Mouse (Mus musculus) skeletal muscle tissue, adult 2 months (tissue): ENCODE results near the gene Wsb2.
A peak's percentile ranks its signal among the peaks of the same experiment; 100 is the strongest.
"Not testable (repeated sequence)": the region's sequence is repeated elsewhere in the genome, so short reads cannot be mapped to it uniquely, and the experiment has no call there.

Source experiments
- DNase-seq: peaks from one replicate; pipeline ENCODE4 v3.0.0-alpha.2; 2012; ENCODE audit warnings: low read depth, low spot score

Gene Wsb2

DNA sequence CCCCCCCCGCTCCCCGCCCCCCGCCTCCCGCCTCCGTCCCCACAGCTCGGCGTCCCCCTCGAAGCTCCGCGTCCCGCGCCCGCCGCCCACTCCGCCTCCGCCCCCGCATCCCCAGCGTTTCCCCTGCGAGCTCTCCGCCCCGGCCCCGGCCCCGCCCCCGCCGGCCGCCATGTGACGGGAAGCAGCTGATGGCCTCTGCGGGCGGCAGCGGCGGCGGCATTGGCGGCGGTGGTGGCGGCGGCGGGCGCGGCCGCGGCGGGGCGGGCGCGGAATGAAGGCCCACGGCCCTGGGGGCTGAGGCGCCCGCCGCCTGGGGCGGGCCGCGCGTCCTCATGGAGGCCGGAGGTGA lies at the start of gene Wsb2:
TSS of gene Wsb2 (plus strand) at position 176 of the 349 bp plus-strand sequence.
- no peak for DNase-seq

DNA sequence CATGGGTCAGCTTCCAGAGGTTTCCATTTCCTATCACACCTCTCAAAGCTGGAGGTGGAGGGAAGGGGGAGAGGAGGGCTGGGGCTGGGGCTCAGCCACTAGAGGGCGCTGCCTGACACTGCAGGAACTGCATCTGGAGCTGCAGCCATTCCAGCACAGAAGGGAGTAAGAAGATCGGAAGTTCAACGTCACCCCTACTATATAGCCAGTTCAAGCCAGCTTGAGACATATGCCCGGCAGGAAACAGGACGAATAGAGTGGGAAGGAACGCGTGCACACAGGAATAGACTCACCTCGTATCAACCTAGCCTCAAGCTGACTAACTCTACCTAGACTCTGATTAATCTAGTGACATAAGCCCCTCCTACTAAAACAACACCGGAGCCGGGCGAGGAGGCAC lies 49.4 kb upstream of the Wsb2 start:
- DNase-seq: peak; percentile 37

DNA sequence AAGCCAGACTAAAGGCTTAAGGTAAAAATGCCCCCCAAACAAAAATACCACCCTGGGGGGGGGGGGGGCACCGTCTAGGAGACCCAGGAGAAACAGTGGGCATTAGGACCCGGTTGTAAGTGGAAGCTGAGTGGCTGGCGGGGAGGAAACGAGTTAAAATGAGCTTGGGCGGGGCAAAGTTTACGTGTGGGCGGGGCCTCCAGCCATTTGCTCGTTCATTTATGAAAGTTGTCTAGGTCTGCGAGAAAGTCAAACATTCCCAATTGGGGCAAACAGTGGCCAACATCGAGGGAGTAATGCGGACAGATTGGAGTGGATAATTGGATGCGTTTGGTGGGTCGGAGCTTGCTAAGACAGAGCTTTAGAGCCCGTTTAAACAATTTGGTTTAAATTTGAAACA lies 43.7 kb upstream of the Wsb2 start:
- DNase-seq: peak; percentile 15

DNA sequence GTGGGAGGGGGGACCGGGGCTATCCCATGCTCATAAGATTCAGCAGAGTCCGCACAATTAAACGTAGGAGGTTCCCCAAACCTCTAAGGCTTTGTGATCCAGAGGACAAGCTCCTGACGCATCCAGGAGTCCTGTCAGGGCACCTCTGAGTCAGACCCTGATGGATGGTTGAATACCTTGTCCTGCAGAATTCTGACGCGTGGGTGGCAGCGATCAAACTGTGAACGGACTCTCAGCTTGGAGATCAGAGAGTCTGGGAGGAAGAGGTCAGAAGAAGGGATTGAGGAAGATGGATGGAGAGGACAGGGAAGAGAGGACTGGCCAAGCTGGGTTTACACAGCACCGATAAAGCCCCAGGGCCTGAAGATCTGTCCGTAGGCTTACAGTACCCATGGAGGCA lies 43.2 kb upstream of the Wsb2 start:
- DNase-seq: no peak

DNA sequence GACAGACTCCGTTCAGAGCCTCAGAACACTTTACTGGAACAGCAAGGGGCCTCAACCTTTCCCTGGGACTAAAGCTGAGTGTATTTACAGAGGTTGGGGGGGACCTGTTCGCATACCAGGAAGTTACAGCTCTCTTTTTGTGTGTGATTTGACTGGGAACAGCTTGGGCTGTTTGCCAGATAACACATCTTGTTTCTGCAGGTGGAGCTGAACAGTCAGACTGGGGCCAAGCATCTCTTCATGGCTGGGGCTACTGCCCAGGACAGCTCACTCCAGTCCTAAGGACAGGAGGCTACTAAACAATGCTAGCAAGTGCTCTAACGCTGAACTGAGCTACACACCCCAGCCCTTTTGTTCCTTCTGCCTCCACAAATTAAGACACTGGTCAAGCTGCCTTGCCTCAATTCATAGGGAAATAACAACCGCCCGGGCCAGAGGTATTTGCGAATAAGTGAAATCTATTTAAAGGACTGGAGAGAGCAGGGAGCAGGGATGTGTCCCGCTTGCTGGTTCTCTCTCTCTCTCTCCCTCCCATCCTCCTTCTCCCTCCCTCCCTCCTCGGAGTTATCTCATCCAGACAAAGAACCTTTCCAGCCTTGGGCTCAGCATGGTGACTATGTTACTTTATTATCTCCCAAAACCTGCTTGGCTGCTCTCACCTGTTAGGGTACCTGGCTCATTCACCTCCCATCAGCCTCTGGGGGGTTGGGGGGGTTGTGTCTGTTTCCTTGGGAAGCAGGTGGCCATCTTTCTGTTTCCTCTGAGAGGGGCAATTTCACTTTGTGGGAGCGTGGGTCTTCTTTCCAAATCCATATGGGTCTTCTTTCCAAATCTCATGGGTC lies 42.3 kb upstream of the Wsb2 start:
- DNase-seq: no peak

DNA sequence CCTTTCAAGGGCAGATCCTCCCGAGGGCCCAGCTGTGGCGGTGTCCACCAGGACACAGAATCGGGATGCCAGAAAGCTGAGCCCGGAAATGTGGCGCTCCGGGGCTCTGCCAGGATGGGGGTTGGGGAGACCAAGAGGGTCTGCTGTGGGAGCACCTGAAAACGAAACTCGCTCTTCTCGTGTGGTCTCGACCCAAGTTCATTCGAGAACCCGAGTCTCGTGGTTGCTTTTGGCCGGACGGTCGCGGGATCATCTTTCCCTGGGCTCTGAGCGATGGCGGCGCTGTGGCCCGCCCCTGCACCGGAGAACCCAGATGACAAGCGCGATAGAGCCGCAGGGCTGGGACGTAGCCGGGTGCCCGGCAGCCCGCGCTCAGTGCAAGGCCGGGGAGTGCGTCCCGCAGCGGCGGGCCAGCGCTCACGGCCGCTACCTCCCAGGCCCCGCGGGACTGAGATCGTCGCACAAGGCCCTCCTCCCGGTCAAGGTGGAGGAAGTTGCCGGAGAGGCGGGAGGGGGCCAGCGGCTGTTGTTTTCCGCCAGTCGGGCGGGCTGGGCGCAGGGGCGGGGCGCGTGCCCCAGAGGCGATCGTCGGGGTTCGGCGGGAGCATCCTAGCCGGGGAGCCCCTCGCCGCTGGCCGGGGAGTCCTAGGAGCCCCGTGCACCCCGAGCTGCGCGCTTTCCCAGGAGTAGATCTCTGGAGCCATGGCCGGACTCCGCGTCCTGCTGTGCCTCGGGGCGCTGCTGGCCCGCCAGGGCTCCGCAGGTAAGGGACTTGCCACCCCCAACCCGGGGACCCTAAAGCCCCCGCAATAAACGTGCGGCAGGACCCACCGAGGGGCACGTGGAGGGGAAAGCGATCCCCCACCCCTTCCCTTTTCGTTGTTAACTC lies 38.1 kb upstream of the Wsb2 start, which contains the start of gene Vsig10:
TSS of gene Vsig10 (plus strand) at position 343 of the 889 bp plus-strand sequence.
- peak; percentile 54 for DNase-seq

DNA sequence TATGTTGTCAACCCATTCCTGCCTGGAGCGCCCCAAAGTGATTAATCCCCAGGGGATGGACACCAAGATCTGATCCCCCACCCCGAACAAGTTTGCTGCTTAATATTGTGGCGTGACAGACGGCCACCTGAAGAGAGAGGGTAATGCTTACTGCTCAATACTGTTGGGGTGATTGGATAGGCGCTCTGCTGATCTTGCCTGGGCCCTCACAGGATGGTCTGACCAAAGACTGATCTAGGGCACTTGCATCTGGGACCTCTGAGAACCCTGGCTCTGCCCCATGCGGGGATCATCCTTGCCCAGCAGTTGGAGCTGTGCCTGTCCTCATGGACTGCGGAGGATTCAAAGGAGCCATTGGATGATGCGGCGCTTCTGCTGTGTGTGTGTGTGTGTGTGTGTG lies 33.4 kb upstream of the Wsb2 start:
- no peak for DNase-seq

DNA sequence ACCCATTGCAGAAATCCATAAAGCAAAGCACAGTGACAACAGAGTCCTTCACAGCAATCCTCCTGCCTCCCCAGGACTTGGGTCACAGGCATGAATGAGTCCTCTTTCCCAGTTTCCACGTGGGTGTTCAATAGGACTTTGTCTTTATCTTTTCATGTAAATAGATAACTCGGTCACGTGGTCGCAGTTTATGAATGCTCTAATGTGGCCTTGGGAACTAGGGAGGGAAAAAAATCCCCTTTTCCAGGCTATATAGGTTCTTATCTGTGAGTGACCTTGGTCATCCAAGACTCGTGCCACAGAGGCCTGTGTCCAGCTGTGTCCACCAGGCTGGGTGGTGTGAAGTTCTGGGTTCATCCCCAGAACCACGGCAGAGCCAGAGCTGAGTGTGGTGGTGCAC lies 30.7 kb upstream of the Wsb2 start:
- no peak for DNase-seq

DNA sequence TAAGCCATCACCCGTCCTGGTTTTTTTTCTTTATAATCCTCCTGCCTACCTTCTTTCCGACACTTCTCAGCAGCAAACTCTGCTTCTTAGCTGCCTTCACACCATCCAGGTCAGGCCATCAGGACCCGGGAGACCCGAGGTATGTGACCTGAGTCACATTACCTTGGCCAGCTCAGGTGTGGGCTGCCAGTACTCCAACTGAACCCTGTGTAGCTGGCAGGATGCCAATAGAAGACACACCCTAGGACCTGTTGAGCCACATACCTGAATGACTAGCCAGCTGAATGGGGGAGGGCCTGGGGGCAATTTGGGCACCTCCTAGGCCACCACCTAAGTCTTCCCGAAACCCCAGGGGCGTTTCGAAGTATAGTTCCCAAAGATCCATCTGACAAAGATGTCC lies 26.6 kb upstream of the Wsb2 start:
- DNase-seq: no peak

DNA sequence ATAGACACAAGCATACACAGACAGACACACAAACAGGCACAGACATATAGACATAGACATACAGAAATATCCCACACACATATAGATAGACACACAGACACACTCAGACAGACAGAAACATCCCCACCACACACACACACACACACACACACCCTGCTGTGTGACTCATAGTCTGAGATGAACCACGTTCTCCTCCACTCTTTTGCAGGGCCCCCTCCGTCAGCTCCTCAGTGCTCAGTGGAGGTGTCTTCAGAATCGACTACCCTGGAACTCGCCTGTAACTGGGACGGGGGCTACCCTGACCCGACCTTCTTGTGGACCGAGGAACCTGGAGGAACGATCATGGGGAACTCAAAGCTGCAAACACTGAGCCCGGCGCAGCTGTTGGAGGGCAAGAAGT lies 19.1 kb upstream of the Wsb2 start:
- no peak for DNase-seq

DNA sequence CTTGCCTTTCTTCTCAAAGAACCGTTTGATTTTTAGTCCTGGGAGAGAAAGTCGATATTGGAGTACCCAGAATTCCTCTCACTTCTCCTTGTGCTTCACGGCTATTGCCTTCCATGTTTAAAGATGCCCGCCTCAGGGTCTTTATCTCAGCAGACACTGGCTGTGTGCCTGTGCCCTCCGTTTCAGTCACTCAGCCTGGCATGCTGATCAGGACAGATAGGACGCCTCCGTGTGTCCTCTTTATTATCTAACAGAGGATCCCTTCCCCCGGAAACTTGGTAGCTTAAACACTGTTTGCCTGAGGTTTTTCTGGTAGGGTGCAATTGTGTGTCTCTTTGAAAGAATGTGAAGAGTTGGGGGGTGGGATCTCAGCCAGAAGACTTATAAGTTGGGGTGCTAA lies 18.6 kb upstream of the Wsb2 start:
- DNase-seq: no peak

DNA sequence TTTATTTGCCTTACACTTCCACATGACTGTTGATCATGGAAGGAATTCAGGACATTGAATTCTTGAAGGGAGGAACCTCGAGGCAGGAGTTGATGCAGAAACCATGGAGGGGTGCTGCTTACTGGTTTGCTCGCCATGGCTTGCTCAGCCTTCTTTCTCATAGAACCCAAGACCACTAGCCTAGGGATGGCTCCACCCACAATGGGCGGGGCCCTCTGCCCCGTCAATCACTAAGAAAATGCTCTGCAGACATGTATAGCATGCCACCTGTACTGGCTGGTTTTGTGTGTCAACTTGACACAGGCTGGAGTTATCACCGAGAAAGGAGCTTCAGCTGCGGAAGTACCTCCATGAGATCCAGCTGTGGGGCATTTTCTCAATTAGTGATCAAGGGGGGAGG lies 17.0 kb upstream of the Wsb2 start:
- DNase-seq: no peak

DNA sequence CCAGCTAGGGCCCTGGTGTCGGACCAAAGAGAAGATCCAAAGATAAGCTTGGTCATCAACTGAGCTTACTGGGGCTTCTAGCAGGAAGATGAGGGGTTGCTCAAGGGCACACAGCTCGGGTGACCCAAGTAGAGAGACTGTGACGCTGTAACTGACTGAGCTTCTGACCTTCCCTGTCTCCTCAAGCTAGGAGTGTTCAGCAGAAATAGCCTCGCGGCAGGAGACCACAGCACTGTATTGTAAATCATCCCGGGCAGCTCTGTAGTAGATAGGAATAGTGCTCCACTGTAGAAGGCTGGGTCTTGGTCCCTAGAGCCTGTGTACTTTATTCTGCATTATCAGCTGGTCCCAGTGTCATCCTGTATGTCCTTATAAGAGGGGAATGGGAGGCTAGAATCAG lies 15.2 kb upstream of the Wsb2 start:
- no peak for DNase-seq

DNA sequence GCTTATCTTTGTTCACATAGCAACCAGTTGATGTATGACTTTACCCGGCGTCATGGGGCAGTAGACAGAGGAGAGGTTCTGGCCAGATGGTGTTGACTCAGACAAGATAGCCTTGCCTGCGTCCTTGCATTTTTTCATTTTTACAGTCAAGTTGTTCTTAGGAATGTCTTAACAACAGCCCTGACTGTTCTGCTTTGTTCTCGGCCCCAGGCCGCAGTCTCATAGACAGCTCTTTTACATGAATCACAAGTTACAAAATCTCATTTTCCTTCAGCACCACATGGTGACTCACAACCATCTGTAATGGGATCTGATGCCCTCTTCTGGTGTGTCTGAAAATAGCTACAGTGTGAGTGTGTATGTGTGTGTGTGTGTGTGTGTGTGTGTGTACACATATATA lies 12.6 kb upstream of the Wsb2 start:
- DNase-seq: not testable (repeated sequence)

DNA sequence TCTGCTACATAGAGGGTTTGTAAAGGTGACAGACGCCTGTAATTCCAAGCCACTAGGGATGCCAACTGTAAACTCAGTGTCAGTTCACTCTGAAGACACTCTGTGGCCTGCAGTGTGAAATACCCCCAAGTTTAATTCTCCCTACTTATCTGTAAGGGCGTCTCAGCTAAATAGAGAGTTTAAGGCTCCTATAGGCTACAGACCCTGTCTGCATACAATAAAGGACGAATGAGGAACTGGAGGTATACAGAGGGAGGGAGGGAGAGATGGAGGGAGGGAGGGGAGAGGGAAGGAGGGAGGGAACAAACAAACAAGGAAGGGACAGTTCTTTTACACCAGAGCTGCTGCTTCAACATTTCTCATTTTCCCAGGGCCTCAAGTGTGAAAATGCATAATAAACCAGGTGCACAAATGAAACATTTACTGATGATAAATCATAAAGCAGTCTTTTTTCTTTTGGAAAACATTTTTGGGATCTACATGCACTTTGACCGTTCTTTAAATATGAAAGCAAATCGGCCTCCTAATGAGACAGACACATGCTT lies 11.6 kb upstream of the Wsb2 start:
- no peak for DNase-seq

DNA sequence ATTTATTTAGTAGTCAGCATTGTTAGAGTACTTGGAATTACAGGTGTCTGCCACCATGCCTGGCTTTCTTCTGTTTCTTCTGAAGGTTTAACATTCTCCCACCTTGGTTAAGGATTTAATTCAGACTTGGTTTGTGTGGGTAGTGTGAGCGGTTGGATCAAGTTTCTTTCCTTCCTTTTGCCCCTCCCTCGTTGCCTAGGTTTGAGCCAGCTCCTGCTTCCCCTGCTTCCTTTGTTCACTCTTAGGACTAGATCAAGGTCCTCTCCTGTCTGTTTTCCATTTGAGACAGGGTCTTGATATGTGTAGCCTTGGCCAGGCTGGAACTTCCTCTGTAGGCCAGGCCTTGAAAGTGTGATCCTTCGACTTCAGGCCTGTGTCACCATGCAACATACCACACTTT lies 10.8 kb upstream of the Wsb2 start:
- no peak for DNase-seq

DNA sequence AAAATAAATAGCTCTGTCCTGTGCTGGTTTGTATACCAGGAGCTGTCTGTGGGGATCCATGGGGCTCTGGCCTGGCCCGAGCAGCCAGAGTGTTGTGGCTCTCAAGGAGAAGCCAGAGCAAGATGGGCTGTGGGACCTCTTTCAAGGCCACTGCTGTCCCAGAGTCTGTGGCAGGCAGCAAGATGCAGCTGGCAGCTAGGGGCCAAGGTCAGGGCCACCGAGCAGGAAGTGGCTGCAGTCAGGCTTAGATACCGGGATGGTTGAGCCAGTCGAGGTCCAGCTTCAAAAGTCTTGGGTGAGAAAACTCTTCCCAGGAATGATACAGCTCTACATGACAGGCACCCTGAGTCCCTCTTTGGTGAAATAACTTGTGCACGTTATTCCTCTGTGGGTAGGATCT lies 10.1 kb upstream of the Wsb2 start:
- no peak for DNase-seq

DNA sequence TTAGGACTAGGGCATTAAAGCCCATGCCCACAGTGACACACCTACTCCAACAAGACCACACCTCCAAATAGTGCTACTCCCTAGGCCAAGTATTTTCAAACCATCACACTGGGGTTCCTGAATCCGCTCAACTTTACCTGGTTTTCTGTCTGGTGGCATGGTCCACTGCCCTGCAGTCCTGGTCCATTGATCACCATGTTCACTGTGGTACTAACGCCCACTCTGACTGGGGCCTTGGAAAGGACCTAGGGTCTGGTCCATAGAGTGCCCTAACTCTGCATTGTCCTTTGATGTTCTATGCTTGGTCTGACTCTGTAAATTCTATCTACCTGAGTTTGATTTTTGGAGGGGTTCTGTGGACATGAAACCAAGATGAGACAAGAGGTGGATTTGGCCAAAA lies 9.3 kb upstream of the Wsb2 start:
- DNase-seq: no peak

DNA sequence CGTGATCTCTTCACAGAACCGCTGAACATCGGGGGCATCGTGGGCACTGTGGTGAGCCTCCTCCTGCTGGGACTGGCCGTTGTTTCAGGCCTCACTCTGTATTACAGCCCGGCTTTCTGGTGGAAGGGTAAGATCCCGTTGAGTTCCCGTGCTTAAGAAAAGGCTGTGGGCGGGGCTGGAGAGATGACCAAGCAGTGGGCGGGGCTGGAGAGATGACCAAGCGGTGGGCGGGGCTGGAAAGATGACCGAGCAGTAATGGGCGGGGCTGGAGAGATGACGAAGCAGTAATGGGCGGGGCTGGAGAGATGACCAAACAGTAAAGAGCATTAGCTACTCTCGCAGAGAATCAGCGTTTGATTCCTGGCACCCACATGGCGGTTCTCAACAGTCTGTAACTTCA lies 8.8 kb upstream of the Wsb2 start:
- DNase-seq: no peak

DNA sequence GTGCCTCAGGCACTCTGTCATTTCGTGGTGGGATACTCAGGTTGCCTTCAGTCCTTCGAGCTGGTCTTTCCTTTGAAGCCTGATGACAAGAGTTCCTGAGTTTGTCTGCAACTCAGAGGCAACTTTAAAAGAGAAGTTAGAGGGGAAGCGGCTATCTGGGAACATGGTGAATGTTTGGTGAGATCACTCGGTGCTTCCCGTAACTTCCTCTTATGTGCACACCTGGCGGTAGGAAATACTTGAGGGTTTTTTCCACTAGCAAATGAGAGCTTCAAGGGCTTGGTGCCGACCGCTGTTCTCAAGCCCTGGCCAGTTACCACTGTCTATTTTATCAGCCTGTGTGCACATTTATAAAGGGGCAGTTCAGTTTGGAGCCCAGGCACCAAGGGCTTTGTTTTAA lies 3.0 kb upstream of the Wsb2 start:
- no peak for DNase-seq

DNA sequence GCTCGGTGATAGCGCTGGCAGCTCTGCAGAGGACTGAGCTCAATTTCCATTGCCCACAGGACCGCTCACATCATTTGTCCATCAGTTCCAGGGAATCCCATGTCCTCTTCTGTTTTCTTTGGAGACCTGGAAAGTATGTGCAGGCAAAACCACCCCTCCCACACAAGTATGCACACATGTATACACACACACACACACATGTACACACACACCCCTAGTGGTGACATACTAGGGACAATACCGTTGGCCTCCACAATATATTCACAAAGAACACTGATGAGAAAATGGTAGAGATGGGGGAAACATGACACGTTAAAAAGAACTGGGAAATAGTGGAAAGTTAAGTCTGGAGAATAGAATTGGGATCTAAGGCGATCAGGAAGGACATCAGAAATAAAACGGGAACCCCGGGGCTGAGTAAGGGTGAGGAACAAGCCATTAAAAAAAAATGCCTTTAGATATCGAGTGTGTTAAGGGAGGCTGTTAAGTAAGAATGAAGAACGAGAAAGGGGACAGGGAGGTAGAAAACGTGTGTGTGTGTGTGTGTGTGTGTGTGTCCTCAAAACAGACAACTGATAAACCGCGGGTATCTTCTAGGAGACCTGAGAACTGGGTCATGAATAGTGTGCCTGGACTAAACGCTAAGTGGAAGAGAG lies 1.3 kb upstream of the Wsb2 start:
- no peak for DNase-seq
